Mouse (Mus musculus) spleen, adult 2 months (tissue): ENCODE measurements around the gene Srcap. TPM values are rescaled to one million over a fixed set of nuclear protein-coding genes. Genes with fewer than 3 reads are reported as not detected.

Experiments
- DNase-seq, 2 experiments: peaks; one replicate each; pipeline versions ENCODE4 v3.0.0 to v3.0.0-alpha.2; 2012 to 2021; ENCODE audit warnings: low spot score in 2 of 2, low read depth in 1 of 2
- H3K27ac ChIP-seq: fragments of 200-500 bp; 2 replicates; pipeline ENCODE4 v1.5.1; 2012; ENCODE audit warnings: low read length, inconsistent platforms; ENCODE audit not compliant: insufficient read depth
- H3K27me3 ChIP-seq: fragments of 200-500 bp; 2 replicates; pipeline ENCODE4 v1.6.1; 2012; ENCODE audit warnings: mild to moderate bottlenecking, moderate library complexity, low read length, inconsistent platforms; ENCODE audit not compliant: control insufficient read depth, insufficient read depth
- H3K36me3 ChIP-seq: fragments of 200-500 bp; 2 replicates; pipeline ENCODE4 v1.6.1; 2012; ENCODE audit warnings: mild to moderate bottlenecking, low read length, inconsistent platforms; ENCODE audit not compliant: control insufficient read depth, insufficient read depth
- H3K4me1 ChIP-seq: fragments of 200-500 bp; 2 replicates; pipeline ENCODE4 v1.6.1; 2011; ENCODE audit warnings: inconsistent platforms; ENCODE audit not compliant: control insufficient read depth, insufficient read depth, insufficient read length
- H3K4me3 ChIP-seq: fragments of 200-500 bp; 2 replicates; pipeline ENCODE4 v1.5.1; 2011; ENCODE audit warnings: mild to moderate bottlenecking, inconsistent platforms; ENCODE audit not compliant: insufficient read depth, insufficient read length; ENCODE audit errors: extremely low read depth
- CTCF ChIP-seq: fragments of 200-500 bp; IDR thresholded peaks from 2 replicates; pipeline ENCODE4 v1.5.1; 2011; ENCODE audit warnings: mild to moderate bottlenecking, inconsistent platforms; ENCODE audit not compliant: insufficient read depth, insufficient read length, insufficient replicate concordance; ENCODE audit errors: extremely low read depth
- POLR2A ChIP-seq: fragments of 200-500 bp; IDR thresholded peaks from 2 replicates; pipeline ENCODE4 v1.6.1; 2011; ENCODE audit warnings: low read depth, low read length, inconsistent platforms
- WGBS: fragments of 180-500 bp; shearing (Covaris S2); methylation state at CpG from one replicate; pipeline ENCODE4 v1.1.7; 2018; 5-methylcytosine and 5-hydroxymethylcytosine counted together
- polyA plus RNA-seq: library from polyadenylated mRNA; depleted of rRNA; stranded (reverse); fragments of >200 nt; gene quantifications from 2 replicates; pipeline ENCODE4 v1.2.3, GENCODE M21; 2012; rRNA removed

The Srcap gene
- polyA plus RNA-seq, 1 experiment, result 37.7 TPM

DNA sequence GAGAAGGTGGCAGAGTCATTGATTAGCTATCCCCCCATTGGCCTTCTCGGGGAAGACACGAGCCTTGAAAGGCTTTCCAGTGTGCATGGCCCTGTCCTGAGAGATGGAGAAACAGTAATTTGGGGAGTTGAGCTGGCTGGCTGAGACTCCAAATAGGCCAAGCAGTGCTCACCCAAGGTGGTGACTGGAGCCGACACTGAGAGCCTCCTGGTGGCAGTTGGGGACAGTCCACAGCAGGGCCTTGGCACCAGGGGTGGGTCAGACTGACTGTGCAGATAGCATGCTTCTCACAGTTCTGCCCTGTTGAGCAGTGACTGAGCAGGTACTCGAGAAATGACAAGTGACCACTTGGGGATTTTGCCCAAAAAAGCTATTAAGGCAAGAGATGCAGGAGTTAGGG lies 90.0 kb downstream of the Srcap start:
- 92% methylated on average over 4 of the region's 4 CpGs for WGBS
- no peaks in the 10 kb centered on the region for H3K4me1 ChIP-seq
- H3K4me3 ChIP-seq, result no peak overlapping the region
- H3K27ac ChIP-seq, result no peak overlapping the region
- H3K27me3 ChIP-seq, result no peaks in the 10 kb centered on the region
- peaks cover 47% of the 10 kb centered on the region for H3K36me3 ChIP-seq
- no peak for DNase-seq
- TF ChIP-seq CTCF (no peak), POLR2A (no peak)

DNA sequence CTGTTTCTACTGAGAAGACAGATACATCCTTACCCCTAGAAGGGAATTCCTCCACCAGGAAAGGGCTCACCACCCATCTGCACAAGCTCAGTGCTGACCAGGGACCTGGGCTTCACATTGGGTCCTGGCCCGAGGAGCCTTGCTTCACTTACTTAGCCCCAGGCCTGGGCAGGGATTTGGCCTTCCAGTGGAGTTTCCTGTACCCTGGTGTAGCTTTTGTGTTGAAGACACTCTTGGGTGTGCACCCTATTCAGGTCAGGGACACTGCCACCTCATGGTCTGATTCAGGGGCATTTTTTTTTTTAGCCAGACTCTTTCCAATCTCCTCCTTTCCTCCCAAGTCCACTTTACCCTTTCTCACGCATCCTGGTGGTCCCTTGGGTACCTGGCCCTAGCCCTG lies 91.1 kb downstream of the Srcap start:
- Histone ChIP-seq H3K36me3 (peaks cover 37% of the 10 kb centered on the region), H3K4me1 (no peaks in the 10 kb centered on the region), H3K4me3 (no peak overlapping the region), H3K27ac (no peak overlapping the region), H3K27me3 (no peaks in the 10 kb centered on the region)
- DNase-seq, result no peak
- 85% methylated on average over 2 of the region's 2 CpGs for WGBS
- TF ChIP-seq CTCF (no peak), POLR2A (no peak)

DNA sequence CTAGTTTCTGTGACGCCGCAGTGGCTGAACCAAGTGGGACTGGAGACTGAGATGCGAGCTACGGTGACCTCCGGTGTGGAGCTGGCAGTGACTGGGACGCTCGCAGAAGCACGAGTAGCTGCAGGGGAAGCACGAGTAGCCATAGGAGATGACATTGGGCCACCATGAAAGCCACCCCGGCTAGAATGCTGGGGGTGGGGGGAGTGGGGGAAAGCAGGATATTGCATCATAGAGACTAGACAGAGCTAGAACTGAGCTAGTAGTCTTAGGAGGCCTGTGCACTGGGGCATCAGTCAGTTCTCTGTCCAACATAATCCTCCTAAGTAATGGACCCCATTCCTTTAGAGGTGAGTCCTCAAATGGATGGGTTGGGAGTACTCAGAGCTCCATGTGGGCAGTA lies 92.5 kb downstream of the Srcap start:
- DNase-seq, result no peak
- no peaks in the 10 kb centered on the region for H3K27me3 ChIP-seq
- no peak overlapping the region for H3K27ac ChIP-seq
- no peak for TF ChIP-seq CTCF
- TF ChIP-seq POLR2A, result no peak
- peaks cover 25% of the 10 kb centered on the region for H3K36me3 ChIP-seq
- H3K4me1 ChIP-seq, result no peaks in the 10 kb centered on the region
- no peak overlapping the region for H3K4me3 ChIP-seq
- WGBS, result 89% methylated on average over 10 of the region's 10 CpGs

DNA sequence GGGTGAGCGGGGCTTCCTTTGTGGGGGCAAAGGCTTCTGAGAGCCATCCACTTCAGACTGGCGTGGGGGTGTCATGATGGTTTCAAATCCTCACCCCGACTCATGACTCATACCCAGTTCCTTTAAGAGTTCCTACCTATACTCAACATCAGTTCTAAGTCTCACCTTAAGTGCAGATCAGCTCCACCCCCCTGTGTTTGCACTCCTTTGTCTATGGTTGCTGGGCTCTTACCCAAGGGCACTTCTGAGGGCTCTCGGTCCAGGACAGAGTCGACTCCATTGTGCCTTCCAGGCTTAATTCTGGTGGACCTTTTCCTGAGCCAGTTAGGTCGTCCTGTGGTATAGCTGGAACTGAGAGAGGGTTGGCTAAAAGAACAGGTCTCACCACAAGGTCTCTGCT lies 95.4 kb downstream of the Srcap start:
- H3K4me3 ChIP-seq, result no peak overlapping the region
- H3K27ac ChIP-seq, result no peak overlapping the region
- peaks cover 22% of the 10 kb centered on the region for H3K36me3 ChIP-seq
- TF ChIP-seq CTCF (no peak), POLR2A (no peak)
- DNase-seq, result no peak
- WGBS, result 60% methylated on average over 6 of the region's 6 CpGs
- H3K4me1 ChIP-seq, result no peaks in the 10 kb centered on the region
- no peaks in the 10 kb centered on the region for H3K27me3 ChIP-seq

Other genes with a start within 250 kb of the Srcap start
- gene Sephs2, start 237.9 kb upstream of the Srcap start, polyA plus RNA-seq, result 12.9 and 16.0 TPM in 2 replicates
- gene Itgal, start 215.7 kb upstream of the Srcap start, polyA plus RNA-seq, result 92.1 and 105 TPM in 2 replicates
- 7.8 and 12.1 TPM in 2 replicates for gene Zfp768, start 166.4 kb upstream of the Srcap start, polyA plus RNA-seq
- 7.2 and 10.0 TPM in 2 replicates for gene Zfp747, start 135.9 kb upstream of the Srcap start, polyA plus RNA-seq
- gene 9130019O22Rik, start 124.8 kb upstream of the Srcap start, polyA plus RNA-seq, result 3.2 and 3.7 TPM in 2 replicates
- 4.3 and 6.4 TPM in 2 replicates for gene E430018J23Rik, start 118.4 kb upstream of the Srcap start, polyA plus RNA-seq
- 6.1 TPM in 2 replicates for gene Zfp764, start 105.2 kb upstream of the Srcap start, polyA plus RNA-seq
- gene Zfp688, start 89.9 kb upstream of the Srcap start, polyA plus RNA-seq, result 24.9 and 35.9 TPM in 2 replicates
- 4.1 and 6.2 TPM in 2 replicates for gene Zfp689, start 62.8 kb upstream of the Srcap start, polyA plus RNA-seq
- gene Prr14, start 52.4 kb upstream of the Srcap start, polyA plus RNA-seq, result 76.5 and 84.4 TPM in 2 replicates
- gene Fbrs, start 32.8 kb upstream of the Srcap start, polyA plus RNA-seq, result 56.1 and 61.0 TPM in 2 replicates
- gene Gm42715, start 7.6 kb downstream of the Srcap start, polyA plus RNA-seq, result 12.0 and 14.6 TPM in 2 replicates
- gene Tmem265, start 49.4 kb downstream of the Srcap start, polyA plus RNA-seq, result 4.8 TPM in 2 replicates
- 79.5 and 91.4 TPM in 2 replicates for gene Phkg2, start 61.4 kb downstream of the Srcap start, polyA plus RNA-seq
- 1.6 and 2.2 TPM in 2 replicates for gene Ccdc189, start 76.6 kb downstream of the Srcap start, polyA plus RNA-seq
- gene Rnf40, start 76.8 kb downstream of the Srcap start, polyA plus RNA-seq, result 25.8 and 29.3 TPM in 2 replicates
- 4.9 and 5.4 TPM in 2 replicates for gene Zfp629, start 103.8 kb downstream of the Srcap start, polyA plus RNA-seq
- gene Bcl7c, start 196.9 kb downstream of the Srcap start, polyA plus RNA-seq, result 17.7 and 26.1 TPM in 2 replicates
- 0.91 and 1.4 TPM in 2 replicates for gene Ctf1, start 200.8 kb downstream of the Srcap start, polyA plus RNA-seq
- gene Ctf2, start 220.2 kb downstream of the Srcap start, polyA plus RNA-seq, result not detected in 2 replicates
- gene Fbxl19, start 232.6 kb downstream of the Srcap start, polyA plus RNA-seq, result 17.4 and 23.6 TPM in 2 replicates